Mouse (Mus musculus): ENCODE results near the gene AC131692.1. TPM values are rescaled to one million over a fixed set of nuclear protein-coding genes. Genes with fewer than 3 reads are reported as not detected.

Gene AC131692.1
- polyA plus RNA-seq, 1 experiment: not detected

DNA sequence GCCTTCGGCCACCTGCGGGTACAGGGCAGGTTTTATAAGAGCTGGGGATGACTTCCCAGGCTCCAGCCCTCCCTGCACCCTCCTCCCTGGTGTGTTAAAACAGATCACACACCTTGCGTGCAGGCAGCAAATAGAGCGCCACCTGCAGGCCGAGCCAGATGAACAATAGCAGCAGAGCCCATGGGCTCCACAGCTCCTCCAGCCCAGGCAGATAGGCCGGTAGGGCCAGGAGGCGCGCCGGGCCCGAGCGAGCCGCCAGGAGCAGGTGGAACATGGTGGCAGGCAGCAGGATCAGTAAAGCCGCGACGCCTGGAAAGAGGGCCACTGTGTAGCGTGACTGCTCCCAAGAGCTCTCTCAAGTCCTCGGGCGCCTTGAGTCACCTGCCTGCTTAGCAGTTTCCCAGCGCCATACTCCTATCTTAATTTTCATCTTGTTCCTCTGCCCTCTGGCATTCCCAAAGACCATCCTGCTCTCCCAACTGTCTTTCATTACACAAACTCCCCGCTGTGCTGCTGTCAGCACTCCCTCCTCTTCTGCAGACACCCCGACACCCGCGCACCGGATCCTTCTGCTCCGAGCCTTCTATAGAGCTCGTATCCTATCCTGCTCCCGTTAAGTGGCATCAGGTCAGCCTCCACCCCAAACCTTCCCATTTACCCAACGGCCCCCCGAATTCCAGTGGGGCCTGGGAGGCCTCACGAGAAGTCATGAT, 27.1 kb upstream of the AC131692.1 start:
- under 1% methylated on average over 30 of the region's 30 CpGs for WGBS
- peak; percentile 62 for DNase-seq (ENCODE audit: low read depth, low spot score)

GRCm38 (mm10) chr19:6067724-6068415, 26.3 kb upstream of the AC131692.1 start, which contains the start of gene Tm7sf2:
Gene Tm7sf2, minus strand, starts transcription at chr19:6068373.
- 3% methylated on average over 33 of the region's 33 CpGs for WGBS
- peak; percentile 80 for DNase-seq (ENCODE audit: low read depth, low spot score)

DNA sequence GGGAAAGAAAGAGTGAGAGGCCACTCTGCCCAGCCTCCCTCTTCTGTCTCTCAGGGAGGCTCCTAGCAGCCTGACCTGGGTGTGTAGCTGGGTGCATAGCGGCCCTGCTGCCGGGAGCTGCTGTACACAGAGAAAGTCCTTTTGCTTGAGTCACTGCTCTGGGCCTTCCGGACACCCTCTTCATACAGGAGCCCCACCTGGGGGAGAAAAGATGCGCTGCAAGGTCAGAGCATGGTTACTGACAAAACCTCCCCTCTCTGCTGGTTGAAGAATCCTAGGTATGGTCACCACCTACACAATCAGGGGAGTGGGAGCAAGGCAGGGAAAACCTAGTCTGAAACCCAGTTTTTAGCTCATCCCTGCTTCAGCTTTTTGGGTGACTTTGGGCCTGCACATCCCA, 25.3 kb upstream of the AC131692.1 start:
- no peak for DNase-seq (ENCODE audit: low read depth, low spot score)
- WGBS: 69% methylated on average over 4 of the region's 4 CpGs

DNA sequence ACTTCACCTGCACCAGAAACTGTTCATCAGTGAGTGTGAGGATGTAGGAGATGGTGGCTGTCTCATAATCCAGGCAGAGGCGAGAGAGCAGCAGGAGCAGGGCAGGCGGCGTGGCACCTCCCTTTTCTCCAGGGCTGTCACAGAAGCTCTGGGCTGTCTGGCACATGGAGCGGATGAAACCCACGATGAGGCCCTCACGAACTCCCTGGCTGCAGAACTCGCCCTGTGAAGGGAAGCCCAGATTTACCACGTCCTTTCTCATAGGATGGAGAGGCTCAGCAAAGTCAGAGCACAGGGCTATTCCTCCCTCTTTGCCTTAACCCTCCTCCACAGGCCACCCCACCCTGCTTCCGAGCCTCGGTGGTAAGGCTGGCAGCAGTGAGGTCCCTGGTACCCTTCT, 24.4 kb upstream of the AC131692.1 start:
- 90% methylated on average over 10 of the region's 10 CpGs for WGBS
- DNase-seq (ENCODE audit: low read depth, low spot score): no peak

DNA sequence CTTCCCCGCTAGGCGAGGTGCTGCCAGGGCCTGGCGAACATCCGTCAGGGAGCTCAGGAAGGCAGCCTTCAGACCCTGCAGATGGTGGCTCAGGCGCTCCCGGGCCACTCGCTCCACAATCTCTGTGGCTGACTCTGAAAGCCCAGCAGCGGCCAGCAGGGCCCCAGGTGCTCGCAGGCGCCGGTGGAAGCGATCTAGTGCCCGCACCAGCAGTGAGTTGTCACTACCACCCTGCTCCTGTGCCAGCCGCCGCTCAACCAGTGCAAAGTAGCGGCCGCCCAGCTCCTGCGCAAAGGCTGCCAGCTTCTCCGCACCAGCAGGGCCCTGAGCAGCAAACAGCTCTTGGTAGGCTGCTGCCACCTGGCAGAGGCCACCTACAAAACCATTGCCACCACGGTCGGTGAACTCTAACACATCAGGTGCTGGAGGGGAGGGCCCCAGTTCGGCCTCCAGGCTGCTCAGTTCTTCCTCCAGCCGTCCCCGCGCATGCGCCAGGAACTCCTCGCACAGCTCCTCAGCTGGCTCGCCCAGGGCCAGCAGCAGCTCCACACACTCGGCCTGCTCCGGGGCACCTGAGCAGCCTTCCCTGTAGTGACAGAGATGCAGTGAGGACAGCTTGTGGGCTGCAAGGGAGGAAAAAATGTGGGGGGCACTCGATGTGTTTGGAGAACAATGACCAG, 23.5 kb upstream of the AC131692.1 start:
- 91% methylated on average over 31 of the region's 31 CpGs for WGBS
- no peak for DNase-seq (ENCODE audit: low read depth, low spot score)

- 92% methylated on average over 19 of the region's 19 CpGs for WGBS
- DNase-seq (ENCODE audit: low read depth, low spot score): no peak
These were observed 23.0 kb upstream of the AC131692.1 start for GRCm38 (mm10) chr19:6071261-6071660.

- 87% methylated on average over 5 of the region's 5 CpGs for WGBS
- no peak for DNase-seq (ENCODE audit: low read depth, low spot score)
These were observed 20.3 kb upstream of the AC131692.1 start for GRCm38 (mm10) chr19:6073889-6074288.

GRCm38 (mm10) chr19:6076564-6077393, 17.4 kb upstream of the AC131692.1 start, which contains the start of gene Vps51:
Gene Vps51, minus strand, starts transcription at chr19:6077231.
- WGBS: under 1% methylated on average over 33 of the region's 33 CpGs
- peak; percentile 89 for DNase-seq (ENCODE audit: low read depth, low spot score)

DNA sequence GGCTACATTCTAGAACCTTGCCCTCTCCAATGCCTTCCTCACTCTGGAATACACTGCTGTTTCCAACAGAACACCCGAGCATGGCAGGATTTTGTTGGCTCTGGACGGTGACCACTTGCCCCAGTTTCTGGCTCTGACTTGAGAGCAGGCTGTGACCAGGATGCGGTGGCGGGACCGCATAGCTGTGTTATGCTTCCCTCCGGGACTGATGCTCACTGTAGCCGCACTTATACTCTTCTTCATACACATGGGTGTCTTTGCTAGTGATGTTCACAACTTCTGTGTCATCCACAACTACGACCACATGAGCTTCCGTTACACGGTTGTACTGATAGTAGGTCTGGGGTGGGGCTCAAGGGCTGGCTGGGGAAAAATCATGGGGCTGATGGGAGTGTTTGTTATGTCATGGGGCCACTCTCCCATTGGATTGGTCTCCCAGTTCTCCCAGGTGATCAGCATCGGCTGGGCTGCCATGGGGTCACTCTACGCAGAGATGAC, 14.2 kb upstream of the AC131692.1 start, which contains the start of gene Tmem262:
Gene Tmem262 (plus strand): TSS at position 51 of the 498 bp plus-strand sequence.
- DNase-seq (ENCODE audit: low read depth, low spot score): no peak
- WGBS: 89% methylated on average over 12 of the region's 12 CpGs

DNA sequence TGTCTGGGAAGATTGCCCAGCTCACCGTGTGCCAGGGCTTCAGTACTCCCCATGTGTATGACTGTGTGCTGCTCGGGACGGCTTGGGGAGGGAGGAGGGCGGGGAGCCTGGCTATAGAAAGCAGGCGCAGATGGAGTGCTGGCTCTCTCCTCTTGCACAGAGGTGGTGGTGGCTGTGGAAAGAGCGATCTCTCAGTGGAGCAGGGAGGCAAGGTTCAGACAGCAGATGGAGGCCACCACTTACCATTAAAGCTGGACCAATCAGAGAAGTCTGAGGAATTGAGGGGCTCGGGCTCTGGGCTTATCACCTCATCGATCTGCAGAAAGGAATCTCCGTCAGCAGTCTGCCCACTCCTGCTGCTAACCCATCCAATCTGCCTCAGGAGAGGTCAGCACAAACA, 12.1 kb upstream of the AC131692.1 start, which contains the start of gene Gm28374:
Gene Gm28374 (minus strand): TSS at position 101 of the 400 bp plus-strand sequence.
- DNase-seq (ENCODE audit: low read depth, low spot score): no peak
- WGBS: 87% methylated on average over 9 of the region's 9 CpGs

- under 1% methylated on average over 58 of the region's 58 CpGs for WGBS
- DNase-seq (ENCODE audit: low read depth, low spot score): peak; percentile 94
These were observed 9.6 kb upstream of the AC131692.1 start, which contains the start of the genes Zfpl1 and Cdca5 for GRCm38 (mm10) chr19:6084478-6085248. Gene Zfpl1, minus strand, starts transcription at chr19:6084956. Gene Cdca5, plus strand, starts transcription at chr19:6084983.

- peak; percentile 44 for DNase-seq (ENCODE audit: low read depth, low spot score)
- under 1% methylated on average over 17 of the region's 17 CpGs for WGBS
These were observed 8.8 kb upstream of the AC131692.1 start for GRCm38 (mm10) chr19:6085417-6085879.

- DNase-seq (ENCODE audit: low read depth, low spot score): no peak
- WGBS: 71% methylated on average over 13 of the region's 13 CpGs
These were observed 5.4 kb upstream of the AC131692.1 start for GRCm38 (mm10) chr19:6088841-6089240.

- WGBS: 82% methylated on average over 3 of the region's 3 CpGs
These were observed 3.6 kb downstream of the AC131692.1 start for GRCm38 (mm10) chr19:6097847-6098246.

DNA sequence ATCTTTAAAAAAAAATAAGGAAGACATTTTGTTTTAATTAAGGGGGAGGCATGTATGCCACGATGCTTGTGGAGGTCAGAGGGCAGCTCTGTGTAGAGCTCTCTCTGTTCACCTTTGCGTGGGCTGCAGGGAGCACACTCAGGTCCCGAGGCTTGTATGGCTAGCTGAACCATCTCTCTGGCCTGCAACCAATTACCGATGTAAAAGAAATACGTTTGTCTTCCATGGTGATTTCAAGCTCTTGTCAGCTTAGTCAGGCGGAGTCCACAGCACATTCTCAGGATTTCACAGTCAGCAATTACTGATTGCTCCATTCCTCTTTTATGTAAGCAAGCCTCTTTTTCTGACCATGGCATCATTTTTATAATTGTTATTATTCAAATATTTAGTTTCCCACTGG, 7.0 kb downstream of the AC131692.1 start:
- WGBS: 78% methylated on average over 6 of the region's 6 CpGs
- DNase-seq (ENCODE audit: low read depth, low spot score): no peak

More at GRCm38 (mm10) chr19:6097847-6098246, 3.6 kb downstream of the AC131692.1 start:
- no peak for DNase-seq (ENCODE audit: low read depth, low spot score)

GRCm38 (mm10) chr19:6102169-6102853, 8.1 kb downstream of the AC131692.1 start:
- no peak for DNase-seq (ENCODE audit: low read depth, low spot score)
- WGBS: 71% methylated on average over 6 of the region's 6 CpGs

- WGBS: 15% methylated on average over 4 of the region's 4 CpGs
- DNase-seq (ENCODE audit: low read depth, low spot score): no peak
These were observed 10.3 kb downstream of the AC131692.1 start for GRCm38 (mm10) chr19:6104476-6104875.

GRCm38 (mm10) chr19:6105586-6105985, 11.4 kb downstream of the AC131692.1 start, which contains the start of gene Naaladl1:
Gene Naaladl1, plus strand, starts transcription at chr19:6105782.
- 41% methylated on average over 7 of the region's 7 CpGs for WGBS
- DNase-seq (ENCODE audit: low read depth, low spot score): no peak
